Mouse (Mus musculus) forebrain, embryonic 16.5 days (tissue): ENCODE measurements around the gene Sos2. TPM values are rescaled to one million over a fixed set of nuclear protein-coding genes. Genes with fewer than 3 reads are reported as not detected.
"Not testable (repeated sequence)": the region's sequence is repeated elsewhere in the genome, so short reads cannot be mapped to it uniquely, and the experiment has no call there.

Experiments
- ATAC-seq: fragments of 200-750 bp; cut with Nextera tagmentation; 2 replicates; pipeline ENCODE4 v1.8.0; 2017; ENCODE audit warnings: mild to moderate bottlenecking, moderate library complexity
- H3K27ac ChIP-seq: fragments of 300-500 bp; sonication (generic); 2 replicates; pipeline ENCODE4 v1.5.1; 2014; ENCODE audit warnings: low read length, control low read depth
- H3K27me3 ChIP-seq: fragments of 300-500 bp; sonication (generic); replicated peaks from 2 replicates; pipeline ENCODE4 v1.6.1; 2014; ENCODE audit warnings: low read length; ENCODE audit not compliant: control insufficient read depth, insufficient read depth
- H3K36me3 ChIP-seq: fragments of 300-500 bp; sonication (generic); 2 replicates; pipeline ENCODE4 v1.6.1; 2014; ENCODE audit not compliant: control insufficient read depth, insufficient read depth
- H3K4me1 ChIP-seq: fragments of 300-500 bp; sonication (generic); replicated peaks from 2 replicates; pipeline ENCODE4 v1.6.1; 2014; ENCODE audit warnings: low read length; ENCODE audit not compliant: control insufficient read depth, insufficient read depth
- H3K4me2 ChIP-seq: fragments of 300-500 bp; sonication (generic); 2 replicates; pipeline ENCODE4 v1.6.1; 2014; ENCODE audit warnings: mild to moderate bottlenecking, low read length, control low read depth
- H3K4me3 ChIP-seq: fragments of 300-500 bp; sonication (generic); replicated peaks from 2 replicates; pipeline ENCODE4 v1.5.1; 2014; ENCODE audit warnings: mild to moderate bottlenecking, low read length, control low read depth
- H3K9ac ChIP-seq: fragments of 300-500 bp; sonication (generic); replicated peaks from 2 replicates; pipeline ENCODE4 v1.6.1; 2014; ENCODE audit warnings: low read depth, low read length, control low read depth
- H3K9me3 ChIP-seq: fragments of 300-500 bp; sonication (generic); 2 replicates; pipeline ENCODE4 v1.6.1; 2016; ENCODE audit warnings: low read length; ENCODE audit not compliant: control insufficient read depth
- WGBS: fragments of 180-500 bp; shearing (Covaris S2); extraction: QIAGEN DNeasy Blood & Tissue Kit; methylation state at CpG from one replicate; pipeline ENCODE4 v1.1.7; 2014; 5-methylcytosine and 5-hydroxymethylcytosine counted together
- polyA plus RNA-seq: library from polyadenylated mRNA; unstranded; fragments of >200 nt; fragmentation: Nextera tagmentation; extraction: Ambion mirVana; gene quantifications from 2 replicates; pipeline ENCODE4 v1.2.1, GENCODE M21; 2015

The Sos2 gene
- polyA plus RNA-seq, 1 experiment from 2014 or later: 11.8 TPM

DNA sequence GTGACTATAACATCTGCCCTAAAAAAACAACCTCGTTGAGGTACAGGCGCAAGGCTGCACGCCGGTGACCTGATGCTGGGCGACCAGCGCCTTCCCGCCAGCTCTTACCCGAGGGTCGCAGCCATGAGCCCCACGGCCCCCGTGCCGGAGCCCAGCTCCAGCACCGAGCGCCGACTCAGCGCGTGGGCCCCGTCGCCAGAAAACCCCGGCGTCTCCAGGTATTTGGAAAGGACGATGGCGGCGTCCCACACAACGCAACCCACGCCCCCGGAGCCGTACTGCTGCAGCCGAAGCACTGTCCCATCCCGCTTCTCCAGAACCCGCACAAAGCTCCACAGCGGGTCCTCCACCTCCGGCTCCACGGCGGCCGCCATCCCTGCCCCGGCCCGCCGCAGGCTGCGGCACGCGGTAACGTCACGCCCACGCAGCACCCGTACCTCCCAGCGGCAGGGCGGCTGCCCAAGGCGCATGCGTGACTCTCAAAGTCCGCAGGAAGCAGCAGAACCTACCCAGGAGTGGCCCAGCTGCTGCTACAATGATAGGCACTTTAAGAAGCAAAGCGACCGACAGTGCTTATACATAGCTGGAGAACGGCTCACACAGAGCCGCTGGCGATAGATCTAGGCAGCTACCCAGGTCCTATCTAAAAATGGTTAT is 98.9 kb downstream of the Sos2 start, which contains the start of gene Vcpkmt:
Gene Vcpkmt (minus strand): TSS at position 416 of the 657 bp plus-strand sequence.
- peak within 1 kb of the TSS; percentile 73 for H3K4me2 ChIP-seq
- H3K36me3 ChIP-seq: peaks cover 13% of the 10 kb centered on the region
- H3K9me3 ChIP-seq: no peaks in the 10 kb centered on the region
- peak within 1 kb of the TSS; percentile 94 for H3K9ac ChIP-seq
- peaks cover 14% of the 10 kb centered on the region for H3K4me1 ChIP-seq
- H3K4me3 ChIP-seq: peak within 1 kb of the TSS; percentile 94
- H3K27ac ChIP-seq: peak within 1 kb of the TSS; percentile 74
- ATAC-seq: peak; percentile 99
- no peaks in the 10 kb centered on the region for H3K27me3 ChIP-seq
- under 1% methylated on average over 56 of the region's 56 CpGs for WGBS

DNA sequence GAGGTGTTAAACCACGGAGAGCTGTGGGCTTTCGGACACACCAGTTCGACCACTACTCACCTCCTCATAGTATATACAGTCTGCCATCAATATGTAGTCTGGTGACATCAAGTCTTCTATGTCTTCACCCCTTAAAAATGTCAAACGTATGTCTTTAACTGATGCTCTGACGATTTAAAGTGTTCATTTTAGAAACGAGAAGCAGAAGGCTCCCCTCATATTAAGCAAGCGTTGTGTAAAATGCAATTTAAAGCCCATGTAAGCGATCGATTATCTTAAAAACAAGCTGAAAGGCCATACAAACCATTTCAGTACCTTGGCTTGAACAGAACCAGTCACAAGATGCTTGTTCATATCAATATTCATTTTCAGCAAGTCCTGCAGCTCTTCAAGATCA is 99.4 kb downstream of the Sos2 start:
- no peaks in the 10 kb centered on the region for H3K9me3 ChIP-seq
- peak overlapping the region; percentile 94 for H3K9ac ChIP-seq
- no peaks in the 10 kb centered on the region for H3K27me3 ChIP-seq
- peak overlapping the region; percentile 73 for H3K4me2 ChIP-seq
- H3K27ac ChIP-seq: peak overlapping the region; percentile 74
- no peak for ATAC-seq
- peak overlapping the region; percentile 94 for H3K4me3 ChIP-seq
- peaks cover 15% of the 10 kb centered on the region for H3K36me3 ChIP-seq
- 29% methylated on average over 9 of the region's 9 CpGs for WGBS
- H3K4me1 ChIP-seq: peaks cover 14% of the 10 kb centered on the region

DNA sequence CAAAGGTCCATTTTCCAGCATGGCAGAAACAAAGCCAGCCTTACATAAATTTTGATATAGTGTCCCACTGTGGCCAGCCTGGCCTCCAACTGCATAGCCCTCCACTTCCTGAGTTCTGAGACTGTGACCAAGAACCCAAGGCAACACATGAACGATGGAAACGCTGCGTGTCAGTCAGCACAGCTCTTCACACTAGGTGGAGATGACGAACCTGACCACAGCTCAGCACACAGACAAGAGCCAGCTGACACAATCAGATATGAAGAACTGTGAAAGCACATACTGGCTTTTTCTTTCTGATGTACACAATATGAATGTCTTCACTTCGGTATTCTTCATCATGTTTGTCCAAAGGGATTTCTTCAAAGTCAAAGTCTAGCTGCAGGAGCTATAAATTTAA is 102.0 kb downstream of the Sos2 start:
- peaks cover 10% of the 10 kb centered on the region for H3K36me3 ChIP-seq
- WGBS: 93% methylated on average over 5 of the region's 5 CpGs
- H3K4me1 ChIP-seq: peaks cover 14% of the 10 kb centered on the region
- H3K9ac ChIP-seq: no peak overlapping the region
- no peak overlapping the region for H3K27ac ChIP-seq
- ATAC-seq: no peak
- no peak overlapping the region for H3K4me3 ChIP-seq
- H3K4me2 ChIP-seq: no peak overlapping the region
- no peaks in the 10 kb centered on the region for H3K27me3 ChIP-seq
- H3K9me3 ChIP-seq: no peaks in the 10 kb centered on the region

DNA sequence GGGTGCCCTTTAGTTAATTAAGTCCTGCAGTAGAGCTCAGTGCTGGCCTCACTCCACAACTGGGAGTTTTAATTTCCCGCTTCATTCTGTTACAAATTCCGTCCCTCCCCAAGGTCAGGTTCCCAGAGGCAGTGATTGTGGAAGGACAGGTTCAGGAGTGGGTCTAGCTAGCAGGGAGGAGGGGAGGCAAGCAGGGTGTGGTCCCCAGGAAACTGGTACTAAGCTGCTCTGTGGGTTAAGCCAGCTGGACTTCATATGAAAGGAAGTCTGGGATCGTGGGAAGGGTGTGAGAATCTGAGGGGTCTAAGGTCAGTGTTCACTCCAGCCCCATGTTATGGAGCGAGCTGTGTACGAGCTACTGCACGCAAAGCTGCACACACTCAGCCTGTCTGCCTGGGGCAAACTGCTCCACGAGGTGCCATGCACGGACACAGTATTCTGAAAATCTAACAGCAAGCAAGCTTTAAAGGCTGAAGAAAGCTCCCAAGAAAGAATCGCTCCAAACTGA is 105.5 kb downstream of the Sos2 start:
- Histone ChIP-seq H3K9me3 (no peaks in the 10 kb centered on the region), H3K36me3 (peaks cover 9% of the 10 kb centered on the region), H3K4me3 (no peak overlapping the region), H3K4me1 (peaks cover 7% of the 10 kb centered on the region), H3K27me3 (no peaks in the 10 kb centered on the region), H3K27ac (no peak overlapping the region), H3K4me2 (no peak overlapping the region), H3K9ac (no peak overlapping the region)
- WGBS: 86% methylated on average over 9 of the region's 9 CpGs
- ATAC-seq: no peak

DNA sequence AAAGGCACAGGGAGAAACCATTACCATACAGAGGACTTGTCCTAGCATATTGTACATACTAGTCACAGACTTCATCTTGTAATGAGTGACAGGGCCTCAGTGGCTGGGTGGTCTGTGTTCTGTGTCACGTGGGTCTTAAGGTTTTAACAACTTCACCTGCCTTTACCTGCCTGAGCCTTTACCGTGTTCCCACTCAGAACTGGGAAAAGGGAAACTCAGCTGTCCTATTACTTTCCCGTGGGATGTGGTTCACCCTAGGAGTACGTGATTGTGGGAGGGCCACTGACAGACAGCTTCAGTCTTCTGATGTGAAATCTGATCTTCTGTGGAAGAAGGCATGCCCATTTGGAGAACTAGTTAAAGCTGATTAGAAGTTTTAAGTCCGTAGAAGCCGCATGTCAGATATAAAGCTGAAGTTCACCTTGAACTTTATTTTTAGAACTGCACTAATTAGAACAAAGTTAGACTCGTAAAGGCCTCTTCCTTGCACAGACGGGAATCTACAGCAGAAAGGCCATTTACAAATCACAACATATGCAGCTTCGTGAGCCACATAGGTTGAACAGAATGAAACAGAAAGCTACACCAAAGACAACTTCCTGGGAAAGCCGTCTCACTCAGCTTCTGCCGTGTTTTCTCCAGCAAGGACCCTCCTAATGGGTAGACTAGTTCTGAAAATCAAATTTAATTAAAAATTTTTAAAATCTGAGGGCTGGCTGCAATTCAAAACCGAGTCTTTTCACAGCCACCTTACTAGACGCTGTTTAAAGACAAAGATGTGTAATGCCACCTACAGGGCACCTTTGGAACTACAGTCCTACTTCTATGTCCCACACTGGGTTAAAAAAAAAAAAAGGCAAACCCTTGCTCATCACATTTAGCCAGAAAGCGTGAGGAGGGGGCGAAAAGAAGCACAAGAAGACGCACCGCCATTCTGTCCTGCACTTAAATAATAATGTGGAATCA is 107.5 kb downstream of the Sos2 start:
- H3K27ac ChIP-seq: no peak overlapping the region
- no peaks in the 10 kb centered on the region for H3K27me3 ChIP-seq
- H3K9ac ChIP-seq: peak overlapping the region; percentile 43
- peak overlapping the region; percentile 34 for H3K4me3 ChIP-seq
- 23% methylated on average over 17 of the region's 17 CpGs for WGBS
- H3K36me3 ChIP-seq: peaks cover 9% of the 10 kb centered on the region
- peaks cover 3% of the 10 kb centered on the region for H3K4me1 ChIP-seq
- no peaks in the 10 kb centered on the region for H3K9me3 ChIP-seq
- peak; percentile 80 for ATAC-seq
- peak overlapping the region; percentile 53 for H3K4me2 ChIP-seq

DNA sequence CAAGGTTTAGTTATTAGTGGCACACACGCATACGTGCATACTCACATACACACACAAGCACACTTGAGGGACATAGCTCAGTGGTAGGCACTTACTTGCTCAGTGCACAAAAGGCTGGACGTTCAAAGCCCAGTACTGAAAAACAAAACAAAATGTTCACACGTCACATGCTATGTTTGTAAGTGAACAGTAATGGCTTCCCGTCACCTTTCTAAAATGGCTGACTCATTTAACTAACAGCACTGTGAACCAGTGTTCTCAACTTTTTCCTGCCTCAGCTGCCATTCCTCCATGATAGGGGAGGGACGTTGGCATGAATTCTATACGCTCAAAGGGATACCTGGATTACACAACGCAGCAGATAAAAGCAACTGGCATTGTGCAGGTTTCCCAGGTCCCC is 108.4 kb downstream of the Sos2 start:
- Histone ChIP-seq H3K27ac (no peak overlapping the region), H3K4me3 (no peak overlapping the region), H3K27me3 (no peaks in the 10 kb centered on the region), H3K9me3 (no peaks in the 10 kb centered on the region), H3K4me1 (peaks cover 3% of the 10 kb centered on the region), H3K4me2 (no peak overlapping the region), H3K9ac (no peak overlapping the region), H3K36me3 (peaks cover 7% of the 10 kb centered on the region)
- no peak for ATAC-seq
- 88% methylated on average over 8 of the region's 8 CpGs for WGBS

DNA sequence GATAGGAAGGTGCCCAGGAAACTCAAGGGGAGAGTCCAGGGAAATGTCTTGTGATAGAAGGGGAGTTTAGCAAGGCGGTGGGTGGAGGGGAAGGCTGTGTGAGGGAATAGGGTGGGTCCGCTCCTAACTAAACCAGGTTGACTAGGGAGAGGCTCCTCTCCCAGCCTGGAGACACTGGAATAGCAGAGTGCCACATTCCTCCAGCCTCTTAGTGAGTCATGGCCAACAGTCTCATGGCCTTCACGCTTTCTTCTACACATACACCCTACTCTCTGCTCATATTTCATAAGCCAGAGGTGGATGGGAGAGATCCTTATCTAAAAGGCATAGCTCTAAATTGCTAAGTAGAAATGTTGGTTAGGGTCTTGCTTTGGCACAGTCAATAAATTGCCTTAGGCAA is 111.7 kb downstream of the Sos2 start:
- Histone ChIP-seq H3K27me3 (no peaks in the 10 kb centered on the region), H3K4me2 (no peak overlapping the region), H3K9me3 (no peaks in the 10 kb centered on the region), H3K27ac (no peak overlapping the region), H3K9ac (no peak overlapping the region), H3K36me3 (no peaks in the 10 kb centered on the region), H3K4me1 (peaks cover 3% of the 10 kb centered on the region), H3K4me3 (no peak overlapping the region)
- 95% methylated on average over 3 of the region's 3 CpGs for WGBS
- ATAC-seq: no peak

DNA sequence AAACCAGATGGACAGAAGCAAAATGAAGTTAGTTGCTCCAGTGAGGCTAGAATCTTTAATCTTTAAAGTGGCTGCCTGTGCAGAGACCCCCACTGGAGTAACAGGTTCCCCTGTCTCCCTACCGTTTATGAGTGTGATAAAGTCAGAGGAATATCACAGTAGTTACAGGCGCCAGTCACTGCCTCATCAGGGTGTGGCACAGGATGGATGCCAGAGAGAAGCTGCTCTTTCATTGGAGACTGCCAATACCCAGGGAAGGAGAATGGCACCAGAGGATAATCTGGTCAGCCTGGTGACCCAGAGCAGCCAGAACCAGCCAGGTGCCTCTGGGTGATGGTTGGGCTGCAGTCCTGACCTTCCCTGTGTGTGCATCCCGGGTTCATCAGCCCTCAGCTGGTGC is 113.4 kb downstream of the Sos2 start:
- no peak overlapping the region for H3K4me3 ChIP-seq
- ATAC-seq: no peak
- no peaks in the 10 kb centered on the region for H3K27me3 ChIP-seq
- H3K9ac ChIP-seq: no peak overlapping the region
- H3K4me1 ChIP-seq: no peaks in the 10 kb centered on the region
- H3K9me3 ChIP-seq: no peaks in the 10 kb centered on the region
- no peak overlapping the region for H3K4me2 ChIP-seq
- WGBS: 90% methylated on average over 3 of the region's 3 CpGs
- no peak overlapping the region for H3K27ac ChIP-seq
- no peaks in the 10 kb centered on the region for H3K36me3 ChIP-seq

DNA sequence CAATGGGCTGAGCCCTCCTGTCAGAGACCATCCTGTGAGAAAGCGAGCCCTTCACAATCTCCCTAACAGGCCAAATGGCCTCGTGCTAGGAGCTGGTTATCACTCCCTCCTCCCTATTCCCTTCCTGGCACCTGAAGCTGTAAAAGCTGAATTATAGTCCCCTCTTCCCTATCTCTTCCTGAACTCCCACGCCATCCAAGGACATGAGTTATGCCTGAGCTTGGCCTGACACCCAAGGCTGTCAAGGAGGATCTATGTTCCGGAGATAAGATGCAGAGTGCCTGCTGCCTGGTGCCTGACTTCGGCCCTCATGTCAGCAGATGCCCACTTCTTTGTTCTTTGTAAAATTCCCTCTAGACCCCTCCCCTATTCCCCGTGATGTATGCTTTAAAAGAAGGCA is 120.6 kb downstream of the Sos2 start:
- H3K4me2 ChIP-seq, H3K9me3 ChIP-seq, H3K36me3 ChIP-seq, H3K9ac ChIP-seq, H3K4me3 ChIP-seq, H3K27ac ChIP-seq, ATAC-seq, H3K4me1 ChIP-seq, H3K27me3 ChIP-seq: not testable (repeated sequence)
- WGBS: 85% methylated on average over 6 of the region's 6 CpGs
